Mouse (Mus musculus): ENCODE results near the gene Tox2. TPM values are rescaled to one million over a fixed set of nuclear protein-coding genes. Genes with fewer than 3 reads are reported as not detected.

Gene Tox2
- total RNA-seq, 2 experiments from 2014 or later: 19.1 to 21.1 TPM

DNA sequence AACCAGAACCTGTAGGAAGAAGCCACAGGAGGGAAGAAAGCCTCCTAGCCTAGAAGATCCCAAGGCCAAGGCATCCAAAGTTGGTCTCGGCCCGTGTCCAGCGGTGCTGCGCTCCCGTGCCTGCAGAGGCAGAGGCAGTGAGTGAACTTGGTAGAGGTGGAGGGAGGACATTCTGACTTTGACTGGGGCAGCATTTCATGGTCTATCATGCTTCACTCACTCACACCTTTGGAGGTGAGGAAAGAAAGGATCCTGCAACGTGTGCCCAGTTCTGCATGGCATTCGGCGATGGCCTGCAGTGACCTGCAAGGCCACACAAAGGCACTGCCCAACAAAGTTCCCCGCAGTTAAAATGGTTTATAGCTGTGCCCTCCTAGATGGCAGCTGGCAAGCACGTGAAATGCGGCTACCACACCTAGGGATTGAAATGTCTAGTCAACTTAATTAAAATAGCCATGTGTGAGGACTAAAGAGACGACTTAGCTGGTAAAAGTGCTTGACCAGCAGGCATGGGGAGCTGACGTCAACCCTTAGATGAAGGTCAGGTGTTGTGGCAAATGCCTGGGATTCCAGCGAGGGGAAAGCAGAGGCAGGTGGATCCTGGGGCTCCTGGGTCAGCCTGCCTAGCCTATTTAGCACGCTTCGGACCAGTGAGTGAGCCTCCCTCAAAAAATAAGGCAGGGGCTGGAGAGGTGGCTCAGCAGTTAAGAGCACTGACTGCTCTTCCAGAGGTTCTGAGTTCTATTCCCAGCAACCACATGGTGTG is 158.1 kb downstream of the Tox2 start:
- DNase-seq (ENCODE audit: low spot score in 2 of 2): no peak

DNA sequence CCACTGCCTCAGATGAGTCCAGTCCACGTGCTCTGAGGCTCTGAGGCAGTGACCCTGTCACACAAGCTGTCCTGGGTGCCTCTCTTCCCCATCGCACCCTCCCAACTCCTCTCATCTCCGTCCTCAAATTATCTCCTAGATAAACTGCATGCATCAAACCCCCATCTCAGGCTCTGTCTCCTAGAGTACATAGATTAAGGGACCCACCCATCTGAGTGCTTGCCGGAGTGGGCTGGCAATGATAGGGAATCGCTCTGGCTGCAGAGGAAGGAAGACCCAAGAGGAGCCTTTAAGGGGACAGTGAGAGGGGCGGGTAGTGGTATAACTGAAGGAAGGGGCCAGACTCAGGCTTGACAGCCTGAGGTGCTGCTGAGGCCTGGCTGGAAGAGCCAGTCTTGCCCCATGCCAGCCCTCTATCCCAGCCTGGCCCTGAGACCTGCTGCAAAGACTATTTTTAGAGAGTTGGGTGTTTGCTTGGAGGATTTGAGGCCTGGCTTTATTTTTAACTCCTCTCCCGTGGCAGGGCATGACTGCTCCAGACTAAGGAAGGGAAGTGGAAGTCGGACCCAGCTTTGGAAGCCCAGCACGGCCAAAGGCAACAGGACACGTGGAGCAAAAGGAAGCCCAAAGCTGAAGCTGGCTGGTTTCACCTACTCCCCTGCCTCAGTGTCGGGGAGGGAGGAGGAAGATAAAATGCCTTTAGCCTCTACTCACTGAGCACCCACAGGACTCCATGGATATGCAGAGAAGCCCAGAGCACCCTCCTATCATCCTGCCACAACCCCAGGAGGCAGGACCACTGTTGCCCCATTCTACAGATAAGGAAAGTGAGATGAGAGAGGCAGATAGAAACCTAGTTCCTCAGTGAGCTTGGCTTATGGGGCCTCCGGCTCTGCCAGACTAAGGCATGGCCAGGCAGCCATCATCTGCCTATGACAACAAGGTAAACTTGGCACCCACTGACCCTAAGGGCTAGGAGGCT is 160.3 kb downstream of the Tox2 start:
- no peak for DNase-seq (ENCODE audit: low spot score in 2 of 2)

DNA sequence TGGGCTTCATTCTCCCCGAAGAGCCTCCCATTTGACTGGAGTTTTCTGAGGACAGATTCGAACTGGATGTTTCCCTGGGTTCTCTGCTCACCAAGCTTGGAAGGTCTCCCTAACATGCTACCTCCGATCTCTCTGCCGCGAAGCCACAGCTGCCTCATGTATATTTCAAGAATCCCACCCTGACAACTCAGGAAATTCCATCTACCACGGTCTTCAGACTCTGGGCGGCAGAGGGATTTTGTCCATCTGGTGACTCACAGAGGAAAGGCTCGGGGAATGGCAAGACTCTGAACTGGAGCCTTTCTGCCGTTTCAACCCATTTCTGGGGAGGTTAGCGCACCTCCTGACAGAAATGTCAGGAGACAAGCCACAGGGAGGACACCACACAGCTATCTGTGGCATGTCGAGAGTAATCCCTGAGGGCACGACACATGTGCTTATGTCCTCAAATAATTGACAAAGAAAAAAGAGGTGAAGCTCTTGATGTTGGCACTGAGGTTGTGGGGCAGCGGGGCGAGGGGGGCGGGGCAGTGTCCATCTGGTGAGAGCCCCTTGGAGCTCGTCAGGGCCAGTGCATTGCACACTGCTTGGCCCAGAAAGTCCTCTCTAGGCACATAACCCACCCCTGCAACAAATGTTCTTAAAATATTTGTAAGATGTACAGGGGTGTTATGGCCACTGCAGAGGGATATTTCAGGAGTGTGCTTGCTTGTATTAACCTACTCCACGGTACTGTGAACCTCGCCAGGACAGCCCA is 162.0 kb downstream of the Tox2 start:
- no peak for DNase-seq (ENCODE audit: low spot score in 2 of 2)

DNA sequence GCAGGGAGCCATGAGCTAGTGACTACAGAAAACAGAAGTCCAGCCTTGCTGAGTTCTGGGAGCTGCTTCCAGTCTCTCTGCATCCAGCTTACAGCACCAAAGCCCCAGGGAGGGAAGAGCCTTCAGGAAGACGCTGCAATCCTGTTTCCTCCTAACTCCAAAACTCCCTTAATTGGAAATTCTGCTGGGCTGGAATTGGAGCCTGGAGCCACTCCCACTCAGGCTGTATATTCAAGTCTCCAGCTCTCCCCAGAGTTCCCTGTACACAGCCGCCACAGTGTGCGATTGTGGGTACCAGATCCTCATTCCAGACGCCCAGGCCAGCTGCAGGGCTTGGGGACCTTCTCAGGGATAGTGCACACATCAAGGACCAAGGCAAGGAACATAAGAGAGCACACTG is 167.2 kb downstream of the Tox2 start:
- DNase-seq (ENCODE audit: low spot score in 2 of 2): no peak

DNA sequence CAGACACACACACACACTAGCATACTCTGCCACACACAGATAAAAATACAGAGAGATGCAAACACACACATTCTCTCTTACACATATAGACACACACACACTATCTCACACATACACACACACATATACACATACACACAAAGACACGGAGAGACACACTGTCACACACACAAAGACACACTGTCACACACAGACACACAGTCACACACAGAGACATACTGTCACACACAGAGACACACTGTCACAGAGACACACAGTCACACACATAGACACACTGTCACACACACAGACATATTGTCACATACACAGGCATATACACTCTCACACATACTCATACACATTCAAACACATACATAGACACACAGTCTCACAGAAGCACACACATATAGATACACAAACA is 169.7 kb downstream of the Tox2 start:
- no peak for DNase-seq (ENCODE audit: low spot score in 2 of 2)

Other genes with a start within 250 kb of the Tox2 start
- 1 to 10 TPM; 1.8 to 1.9 TPM for gene Sgk2, start 215.8 kb upstream of the Tox2 start, total RNA-seq (2021)
- gene Ift52, start 185.8 kb upstream of the Tox2 start, total RNA-seq (2021): 10 to 100 TPM; 26.4 to 27.0 TPM
- 1 to 10 TPM; 2.2 to 2.5 TPM for gene Mybl2, start 148.4 kb upstream of the Tox2 start, total RNA-seq (2021)
- gene Gtsf1l, start 115.3 kb upstream of the Tox2 start, total RNA-seq (2021): not detected
- gene Jph2, start 194.9 kb downstream of the Tox2 start, total RNA-seq (2021): under 1 TPM; 0.46 to 0.64 TPM
- 10 to 100 TPM; 17.8 to 19.5 TPM for gene Oser1, start 221.6 kb downstream of the Tox2 start, total RNA-seq (2021)
- gene Gdap1l1, start 235.4 kb downstream of the Tox2 start, total RNA-seq (2021): 10 to 100 TPM; 76.6 to 80.3 TPM

Data from layer of hippocampus, postnatal 14 days (tissue).